Mouse (Mus musculus): Measurements from ENCODE around the gene Tmco3.

DNA sequence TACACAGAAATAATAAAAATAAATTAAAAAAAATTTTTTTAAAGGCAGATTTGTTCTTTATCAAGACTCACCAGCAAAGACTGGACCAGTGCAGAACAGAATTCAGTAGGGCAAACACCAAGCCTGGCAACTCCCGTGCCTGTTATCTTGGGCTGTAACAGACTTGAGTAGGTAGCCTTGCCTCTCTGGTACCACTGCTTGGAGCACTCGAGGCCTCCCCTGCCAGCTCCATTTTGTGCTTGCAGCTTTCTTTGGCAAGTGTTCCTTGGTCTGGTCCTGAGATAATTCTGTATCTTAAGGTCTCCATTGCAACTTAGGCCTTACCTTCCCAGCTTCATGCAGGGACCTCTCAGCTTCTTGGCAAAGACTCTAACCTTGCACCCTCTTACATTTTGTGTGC lies 54.4 kb downstream of the Tmco3 start:
- no peak for TF ChIP-seq POLR2A (IDR thresholded peaks at IDR 0.05; ENCODE audit: control insufficient read depth, extremely low read depth, insufficient read depth, low read length, poor library complexity)
- TF ChIP-seq CTCF (IDR thresholded peaks at IDR 0.05; ENCODE audit: borderline replicate concordance, control insufficient read depth, extremely low read depth, insufficient read depth, low read length, poor library complexity), result no peak

All from thymus, adult 2 months (tissue).